Mouse (Mus musculus) hindbrain, embryonic 15.5 days (tissue): ENCODE measurements around the gene Pappa2. TPM values are rescaled to one million over a fixed set of nuclear protein-coding genes. Genes with fewer than 3 reads are reported as not detected.
A peak's percentile ranks its signal among the peaks of the same experiment; 100 is the strongest.

Experiments
- ATAC-seq: fragments of 200-750 bp; cut with Nextera tagmentation; 2 replicates; pipeline ENCODE4 v1.8.0; 2017; ENCODE audit warnings: low read depth, moderate number of reproducible peaks, moderate TSS enrichment; ENCODE audit not compliant: low FRiP score
- H3K27ac ChIP-seq: fragments of 300-500 bp; sonication (generic); replicated peaks from 2 replicates; pipeline ENCODE4 v1.5.1; 2015; ENCODE audit warnings: mild to moderate bottlenecking, inconsistent platforms
- H3K27me3 ChIP-seq: fragments of 300-500 bp; sonication (generic); 2 replicates; pipeline ENCODE4 v1.6.1; 2015; ENCODE audit warnings: control low read depth, inconsistent platforms
- H3K36me3 ChIP-seq: fragments of 300-500 bp; sonication (generic); 2 replicates; pipeline ENCODE4 v1.6.1; 2015; ENCODE audit warnings: control low read depth, inconsistent platforms
- H3K4me1 ChIP-seq: fragments of 300-500 bp; sonication (generic); replicated peaks from 2 replicates; pipeline ENCODE4 v1.6.1; 2015; ENCODE audit warnings: control low read depth, inconsistent platforms
- H3K4me2 ChIP-seq: fragments of 300-500 bp; sonication (generic); 2 replicates; pipeline ENCODE4 v1.6.1; 2015; ENCODE audit warnings: moderate library complexity, mild to moderate bottlenecking, inconsistent platforms
- H3K4me3 ChIP-seq: fragments of 300-500 bp; sonication (generic); 2 replicates; pipeline ENCODE4 v1.5.1; 2015; ENCODE audit warnings: mild to moderate bottlenecking, inconsistent platforms
- H3K9ac ChIP-seq: fragments of 300-500 bp; sonication (generic); 2 replicates; pipeline ENCODE4 v1.6.1; 2015; ENCODE audit warnings: inconsistent platforms
- H3K9me3 ChIP-seq: fragments of 300-500 bp; sonication (generic); 2 replicates; pipeline ENCODE4 v1.6.1; 2016; ENCODE audit warnings: control low read depth, inconsistent platforms
- WGBS: fragments of 180-500 bp; shearing (Covaris S2); methylation state at CpG from one replicate; pipeline ENCODE4 v1.1.7; 2015; 5-methylcytosine and 5-hydroxymethylcytosine counted together
- polyA plus RNA-seq: library from polyadenylated mRNA; unstranded; fragments of >200 nt; fragmentation: Nextera tagmentation; extraction: Ambion mirVana; gene quantifications from 2 replicates; pipeline ENCODE4 v1.2.1, GENCODE M21; 2015

The Pappa2 gene
- polyA plus RNA-seq: 0.53 and 0.83 TPM in 2 replicates

GRCm38 (mm10) chr1:158980390-158980789, at the start of gene Pappa2:
Gene Pappa2, minus strand, starts transcription at chr1:158980490.
- 54% methylated on average over 1 of the region's 1 CpGs for WGBS
- no peak within 1 kb of the TSS for H3K4me3 ChIP-seq
- no peak for ATAC-seq

GRCm38 (mm10) chr1:159029106-159029505, 48.8 kb upstream of the Pappa2 start:
- Histone ChIP-seq H3K27ac (no peak overlapping the region), H3K9me3 (no peaks in the 10 kb centered on the region), H3K4me1 (no peaks in the 10 kb centered on the region), H3K9ac (no peak overlapping the region), H3K4me3 (no peak overlapping the region), H3K27me3 (no peaks in the 10 kb centered on the region), H3K36me3 (no peaks in the 10 kb centered on the region), H3K4me2 (no peak overlapping the region)
- 92% methylated on average over 2 of the region's 2 CpGs for WGBS
- ATAC-seq: no peak

More at GRCm38 (mm10) chr1:158980390-158980789, at the start of gene Pappa2:
- H3K27me3 ChIP-seq: no peaks in the 10 kb centered on the region
- no peak within 1 kb of the TSS for H3K9ac ChIP-seq
- no peak within 1 kb of the TSS for H3K4me2 ChIP-seq
- H3K4me1 ChIP-seq: no peaks in the 10 kb centered on the region
- H3K9me3 ChIP-seq: no peaks in the 10 kb centered on the region
- H3K27ac ChIP-seq: no peak within 1 kb of the TSS
- no peaks in the 10 kb centered on the region for H3K36me3 ChIP-seq

- Histone ChIP-seq H3K9me3 (no peaks in the 10 kb centered on the region), H3K4me2 (no peak overlapping the region), H3K4me3 (no peak overlapping the region), H3K9ac (no peak overlapping the region), H3K27ac (no peak overlapping the region), H3K4me1 (no peaks in the 10 kb centered on the region), H3K27me3 (no peaks in the 10 kb centered on the region), H3K36me3 (no peaks in the 10 kb centered on the region)
- WGBS: 38% methylated on average over 5 of the region's 5 CpGs
- ATAC-seq: no peak
Measured at GRCm38 (mm10) chr1:159014940-159015660, 34.8 kb upstream of the Pappa2 start.

GRCm38 (mm10) chr1:158987042-158987441, 6.8 kb upstream of the Pappa2 start:
- Histone ChIP-seq H3K36me3 (no peaks in the 10 kb centered on the region), H3K4me1 (no peaks in the 10 kb centered on the region), H3K9me3 (no peaks in the 10 kb centered on the region), H3K4me3 (no peak overlapping the region), H3K27ac (no peak overlapping the region), H3K27me3 (no peaks in the 10 kb centered on the region), H3K9ac (no peak overlapping the region), H3K4me2 (no peak overlapping the region)
- 82% methylated on average over 3 of the region's 3 CpGs for WGBS
- no peak for ATAC-seq

- Histone ChIP-seq H3K4me2 (no peak overlapping the region), H3K27ac (no peak overlapping the region), H3K27me3 (no peaks in the 10 kb centered on the region), H3K9ac (no peak overlapping the region), H3K9me3 (no peaks in the 10 kb centered on the region), H3K36me3 (no peaks in the 10 kb centered on the region), H3K4me3 (no peak overlapping the region), H3K4me1 (0 out of 2 replicates have a peak, but pooled peaks cover 14% of the 10 kb centered on the region)
- ATAC-seq: no peak
- 81% methylated on average over 5 of the region's 5 CpGs for WGBS
Measured at GRCm38 (mm10) chr1:158962340-158962739, 17.9 kb downstream of the Pappa2 start.

DNA sequence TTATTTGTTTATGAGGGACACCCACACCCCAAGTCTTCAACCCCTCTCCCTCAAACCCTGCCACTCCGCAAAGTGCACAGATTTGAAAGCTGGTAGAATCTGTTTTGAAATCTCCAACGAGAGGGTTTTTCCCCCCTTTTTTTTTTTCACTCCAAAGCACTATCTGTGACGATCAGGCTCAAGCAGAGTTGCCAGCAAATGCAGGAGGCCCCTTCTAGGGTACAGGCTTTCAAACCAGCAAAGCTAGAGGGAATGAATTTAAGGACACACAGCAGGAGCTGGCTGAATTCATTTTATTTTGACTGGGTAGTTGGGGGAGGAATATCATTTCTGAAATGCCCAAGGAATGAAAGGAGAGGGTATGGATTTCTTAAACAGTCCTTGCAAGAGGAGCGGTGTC, 19.3 kb downstream of the Pappa2 start:
- H3K27me3 ChIP-seq: no peaks in the 10 kb centered on the region
- 0 out of 2 replicates have a peak, but pooled peaks cover 14% of the 10 kb centered on the region for H3K4me1 ChIP-seq
- no peaks in the 10 kb centered on the region for H3K36me3 ChIP-seq
- 33% methylated on average over 4 of the region's 4 CpGs for WGBS
- H3K4me2 ChIP-seq: peak overlapping the region; percentile 46
- H3K9ac ChIP-seq: no peak overlapping the region
- H3K27ac ChIP-seq: no peak overlapping the region
- ATAC-seq: no peak
- no peaks in the 10 kb centered on the region for H3K9me3 ChIP-seq
- peak overlapping the region; percentile 8; the same call in 1 of the 2 replicates for H3K4me3 ChIP-seq

GRCm38 (mm10) chr1:158960549-158960948, 19.7 kb downstream of the Pappa2 start:
- no peak overlapping the region for H3K27ac ChIP-seq
- peak overlapping the region; percentile 46 for H3K4me2 ChIP-seq
- no peaks in the 10 kb centered on the region for H3K36me3 ChIP-seq
- peak; percentile 65 for ATAC-seq
- no peaks in the 10 kb centered on the region for H3K27me3 ChIP-seq
- H3K9me3 ChIP-seq: no peaks in the 10 kb centered on the region
- no peak overlapping the region for H3K9ac ChIP-seq
- H3K4me3 ChIP-seq: peak overlapping the region; percentile 8; the same call in 1 of the 2 replicates
- 17% methylated on average over 8 of the region's 8 CpGs for WGBS
- 0 out of 2 replicates have a peak, but pooled peaks cover 14% of the 10 kb centered on the region for H3K4me1 ChIP-seq

GRCm38 (mm10) chr1:158956361-158956760, 23.9 kb downstream of the Pappa2 start:
- no peak for ATAC-seq
- Histone ChIP-seq H3K9ac (no peak overlapping the region), H3K4me2 (no peak overlapping the region), H3K27ac (no peak overlapping the region), H3K36me3 (no peaks in the 10 kb centered on the region), H3K4me3 (no peak overlapping the region), H3K27me3 (no peaks in the 10 kb centered on the region), H3K4me1 (0 out of 2 replicates have a peak, but pooled peaks cover 14% of the 10 kb centered on the region), H3K9me3 (no peaks in the 10 kb centered on the region)
- WGBS: 96% methylated on average over 7 of the region's 7 CpGs

GRCm38 (mm10) chr1:158954785-158955184, 25.5 kb downstream of the Pappa2 start:
- Histone ChIP-seq H3K27me3 (no peaks in the 10 kb centered on the region), H3K4me3 (no peak overlapping the region), H3K9me3 (no peaks in the 10 kb centered on the region), H3K4me2 (no peak overlapping the region), H3K27ac (no peak overlapping the region), H3K4me1 (0 out of 2 replicates have a peak, but pooled peaks cover 6% of the 10 kb centered on the region), H3K9ac (no peak overlapping the region), H3K36me3 (no peaks in the 10 kb centered on the region)
- whole genome bisulfite sequencing: 65% methylated on average over 6 of the region's 6 CpGs
- ATAC-seq: no peak

DNA sequence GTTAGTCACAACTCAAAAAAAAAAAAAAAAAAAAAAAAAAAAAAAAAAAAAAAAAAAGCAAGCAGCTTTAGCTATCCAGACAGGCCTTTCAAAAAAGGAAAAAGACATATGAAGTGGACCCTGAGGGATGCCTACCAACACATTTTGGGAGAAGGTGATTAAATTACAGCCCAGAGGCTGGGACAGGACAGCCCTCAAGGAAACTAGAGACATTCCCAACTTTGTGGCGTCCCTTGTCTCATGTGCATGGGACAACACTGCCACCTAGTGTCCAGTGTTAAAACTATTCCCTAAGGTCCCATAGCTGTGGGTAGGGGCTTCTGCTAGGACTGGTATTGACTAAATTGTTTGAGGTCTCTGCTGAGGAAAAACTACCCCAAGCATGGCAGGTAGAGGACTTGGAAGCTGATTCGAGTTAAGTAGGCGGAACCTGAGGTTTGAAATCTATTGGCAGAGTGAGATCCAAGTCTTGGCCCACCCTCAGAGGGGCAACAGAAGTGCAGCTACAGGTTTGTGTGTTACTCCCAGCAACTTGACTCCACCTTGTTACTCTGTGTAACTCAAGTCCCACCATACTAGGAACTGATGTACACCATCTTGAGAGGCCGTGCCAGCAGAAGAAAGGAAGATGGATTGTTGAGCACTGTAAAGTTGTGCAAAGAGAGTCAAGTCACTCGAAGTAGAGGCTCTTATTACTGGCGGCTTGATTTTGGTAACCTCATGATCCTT, 26.6 kb downstream of the Pappa2 start:
- Histone ChIP-seq H3K9me3 (no peaks in the 10 kb centered on the region), H3K27ac (no peak overlapping the region), H3K27me3 (no peaks in the 10 kb centered on the region), H3K36me3 (no peaks in the 10 kb centered on the region), H3K4me1 (no peaks in the 10 kb centered on the region), H3K4me3 (no peak overlapping the region), H3K9ac (no peak overlapping the region), H3K4me2 (no peak overlapping the region)
- ATAC-seq: 0 out of 2 replicates have a peak, but pooled peaks have one; percentile 79
- WGBS: 43% methylated on average over 6 of the region's 6 CpGs

- H3K36me3 ChIP-seq: no peaks in the 10 kb centered on the region
- WGBS: 90% methylated on average over 6 of the region's 6 CpGs
- H3K4me1 ChIP-seq: no peaks in the 10 kb centered on the region
- no peak overlapping the region for H3K9ac ChIP-seq
- ATAC-seq: no peak
- no peak overlapping the region for H3K4me2 ChIP-seq
- no peaks in the 10 kb centered on the region for H3K9me3 ChIP-seq
- H3K27me3 ChIP-seq: no peaks in the 10 kb centered on the region
- no peak overlapping the region for H3K4me3 ChIP-seq
- H3K27ac ChIP-seq: no peak overlapping the region
Measured at GRCm38 (mm10) chr1:158949041-158949440, 31.2 kb downstream of the Pappa2 start.
